8 mouse cellular contexts compared by ENCODE assay signal in the genomic region with DNA sequence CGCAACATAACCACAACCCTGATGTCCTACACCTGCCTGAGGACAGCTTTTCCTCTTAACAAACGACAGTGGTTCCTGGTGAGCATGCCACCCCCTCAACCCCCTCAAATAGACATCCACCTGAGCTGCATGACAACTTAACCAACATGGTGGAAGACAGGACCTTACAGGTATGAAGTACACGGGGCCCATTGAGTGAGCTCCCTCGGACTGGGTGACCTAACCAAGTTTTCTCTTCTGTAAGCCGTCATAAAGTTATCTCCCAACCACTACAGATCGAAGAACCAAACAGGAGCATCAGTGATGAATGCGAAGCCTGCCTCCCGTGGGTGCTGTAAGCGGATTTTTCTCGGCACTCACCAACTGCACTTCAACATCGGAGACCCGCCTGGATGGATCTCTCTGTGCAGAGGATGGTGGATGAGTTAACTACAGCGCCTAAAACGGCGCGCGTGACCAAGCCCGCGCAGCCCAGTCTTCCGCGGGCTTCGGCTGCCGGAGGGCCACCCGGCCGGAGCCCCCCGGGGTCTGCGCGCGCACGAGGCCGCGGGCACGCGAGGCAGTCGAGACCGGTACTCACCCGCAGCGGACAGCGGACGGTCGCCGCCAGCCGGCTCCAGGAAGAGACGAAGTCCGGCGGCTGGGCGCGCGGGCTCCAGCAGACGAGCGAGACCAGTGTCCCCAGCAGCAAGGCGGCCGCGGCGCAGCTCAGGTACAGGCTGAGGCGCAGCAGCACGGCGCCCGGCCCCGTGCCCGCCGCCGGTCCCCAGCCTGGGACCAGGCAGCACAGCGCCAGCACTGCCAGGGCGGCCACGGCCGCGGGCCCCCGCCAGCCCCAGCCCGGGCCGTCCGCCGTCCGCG. TPM values are rescaled to one million over a fixed set of nuclear protein-coding genes. Genes with fewer than 3 reads are reported as not detected.
DNase-seq lines count a peak whose midpoint lies in the region; ATAC-seq lines count a peak whose summit lies in the region.

TSS of gene Cfap97 (plus strand) at position 570 of the 861 bp plus-strand sequence.

- WGBS in embryonic facial prominence, embryonic 14.5 days, result 5% methylated on average over 25 of the region's 75 CpGs
- WGBS in heart, embryonic 11.5 days (ENCODE audit: insufficient replicate concordance), result 1% methylated on average over 74 of the region's 75 CpGs
- WGBS in kidney, embryonic 15.5 days, result 1% methylated on average over 70 of the region's 75 CpGs
- WGBS in liver, embryonic 16.5 days (ENCODE audit: insufficient replicate concordance), result 1% methylated on average over 58 of the region's 75 CpGs
- under 1% methylated on average over 75 of the region's 75 CpGs for WGBS in neural tube, embryonic 14.5 days

- H3K27ac ChIP-seq in embryonic facial prominence, embryonic 14.5 days (replicated peaks; ENCODE audit: low read depth, low read length), result no peak within 1 kb of the TSS
- H3K27ac ChIP-seq in heart, embryonic 11.5 days (ENCODE audit: low read depth, low read length), result peak within 1 kb of the TSS; percentile 13; the same call in 1 of the 2 replicates
- peak within 1 kb of the TSS; percentile 51; the same call in 1 of the 2 replicates for H3K27ac ChIP-seq in kidney, embryonic 15.5 days
- peak within 1 kb of the TSS; percentile 33; the same call in 1 of the 2 replicates for H3K27ac ChIP-seq in liver, embryonic 16.5 days (ENCODE audit: low read length)
- peak within 1 kb of the TSS; percentile 74 for H3K27ac ChIP-seq in neural tube, embryonic 14.5 days (ENCODE audit: low read depth, low read length)

- no peaks in the 10 kb centered on the region for H3K9me3 ChIP-seq in embryonic facial prominence, embryonic 14.5 days (ENCODE audit: control insufficient read depth, low read length)
- H3K9me3 ChIP-seq in heart, embryonic 11.5 days (replicated peaks; ENCODE audit: control insufficient read depth, low read length), result no peaks in the 10 kb centered on the region
- H3K9me3 ChIP-seq in kidney, embryonic 15.5 days (replicated peaks), result no peaks in the 10 kb centered on the region
- no peaks in the 10 kb centered on the region for H3K9me3 ChIP-seq in liver, embryonic 16.5 days (replicated peaks; ENCODE audit: control insufficient read depth, low read length)
- no peaks in the 10 kb centered on the region for H3K9me3 ChIP-seq in neural tube, embryonic 14.5 days (ENCODE audit: control insufficient read depth, low read length)

- DNase-seq in CD4-positive helper T cell, adult 2 months (ENCODE audit: low read depth, low spot score), result peak; percentile 53
- peak; percentile 74 for DNase-seq in adrenal gland, postnatal 14 days
- DNase-seq in embryonic facial prominence, embryonic 14.5 days (ENCODE audit: low spot score), result peak; percentile 41
- DNase-seq in thymus, adult 18-20 months, result peak; percentile 24 to 35

- no peaks in the 10 kb centered on the region for H3K27me3 ChIP-seq in embryonic facial prominence, embryonic 14.5 days (replicated peaks; ENCODE audit: control insufficient read depth, insufficient read depth, low read length)
- H3K27me3 ChIP-seq in heart, embryonic 11.5 days (ENCODE audit: control insufficient read depth, insufficient read depth, low read length), result peaks cover 5% of the 10 kb centered on the region; the same call in 1 of the 2 replicates
- peaks cover 14% of the 10 kb centered on the region; the same call in 1 of the 2 replicates for H3K27me3 ChIP-seq in kidney, embryonic 15.5 days
- peaks cover 14% of the 10 kb centered on the region for H3K27me3 ChIP-seq in liver, embryonic 16.5 days (ENCODE audit: control insufficient read depth, insufficient read depth, low read depth, low read length)
- no peaks in the 10 kb centered on the region for H3K27me3 ChIP-seq in neural tube, embryonic 14.5 days (ENCODE audit: control insufficient read depth, insufficient read depth, low read length)

- H3K4me2 ChIP-seq in embryonic facial prominence, embryonic 14.5 days (ENCODE audit: low read depth, low read length), result peak within 1 kb of the TSS; percentile 84
- H3K4me2 ChIP-seq in heart, embryonic 11.5 days, result peak within 1 kb of the TSS; percentile 80
- H3K4me2 ChIP-seq in kidney, embryonic 15.5 days, result peak within 1 kb of the TSS; percentile 96
- peak within 1 kb of the TSS; percentile 98 for H3K4me2 ChIP-seq in liver, embryonic 16.5 days (ENCODE audit: low read depth, low read length)
- H3K4me2 ChIP-seq in neural tube, embryonic 14.5 days (ENCODE audit: low read depth, low read length), result peak within 1 kb of the TSS; percentile 93

- no peaks in the 10 kb centered on the region for H3K36me3 ChIP-seq in embryonic facial prominence, embryonic 14.5 days (ENCODE audit: control insufficient read depth, insufficient read depth, low read length)
- H3K36me3 ChIP-seq in heart, embryonic 11.5 days (ENCODE audit: control insufficient read depth, insufficient read depth, low read length), result no peaks in the 10 kb centered on the region
- H3K36me3 ChIP-seq in kidney, embryonic 15.5 days, result no peaks in the 10 kb centered on the region
- H3K36me3 ChIP-seq in liver, embryonic 16.5 days (ENCODE audit: control insufficient read depth, insufficient read depth), result no peaks in the 10 kb centered on the region
- no peaks in the 10 kb centered on the region for H3K36me3 ChIP-seq in neural tube, embryonic 14.5 days (ENCODE audit: control insufficient read depth, insufficient read depth, low read length)

- H3K9ac ChIP-seq in embryonic facial prominence, embryonic 14.5 days (ENCODE audit: low read depth, low read length), result peak within 1 kb of the TSS; percentile 80
- peak within 1 kb of the TSS; percentile 81 for H3K9ac ChIP-seq in heart, embryonic 11.5 days (ENCODE audit: low read depth, low read length)
- peak within 1 kb of the TSS; percentile 77 for H3K9ac ChIP-seq in kidney, embryonic 15.5 days
- peak within 1 kb of the TSS; percentile 76 for H3K9ac ChIP-seq in liver, embryonic 16.5 days (ENCODE audit: low read depth, low read length)
- H3K9ac ChIP-seq in neural tube, embryonic 14.5 days (replicated peaks; ENCODE audit: low read depth, low read length), result peak within 1 kb of the TSS; percentile 88

- ATAC-seq in embryonic facial prominence, embryonic 14.5 days (ENCODE audit: low read depth), result peak; percentile 75
- peak; percentile 62 for ATAC-seq in heart, embryonic 11.5 days (replicated peaks; ENCODE audit: insufficient number of reproducible peaks, low FRiP score, low TSS enrichment)
- ATAC-seq in kidney, embryonic 15.5 days (replicated peaks; ENCODE audit: low FRiP score), result peak; percentile 82
- peak; percentile 68 for ATAC-seq in liver, embryonic 16.5 days (ENCODE audit: low read depth)
- ATAC-seq in neural tube, embryonic 14.5 days (ENCODE audit: low read depth), result peak; percentile 88

- peaks cover 12% of the 10 kb centered on the region for H3K4me1 ChIP-seq in embryonic facial prominence, embryonic 14.5 days (ENCODE audit: control insufficient read depth, insufficient read depth, low read length)
- no peaks in the 10 kb centered on the region for H3K4me1 ChIP-seq in heart, embryonic 11.5 days (ENCODE audit: control insufficient read depth, insufficient read depth, low read length)
- H3K4me1 ChIP-seq in kidney, embryonic 15.5 days, result peaks cover 15% of the 10 kb centered on the region
- peaks cover 16% of the 10 kb centered on the region for H3K4me1 ChIP-seq in liver, embryonic 16.5 days (ENCODE audit: control insufficient read depth, low read depth, low read length)
- peaks cover 8% of the 10 kb centered on the region; the same call in 1 of the 2 replicates for H3K4me1 ChIP-seq in neural tube, embryonic 14.5 days (ENCODE audit: control insufficient read depth, insufficient read depth, low read length)

- peak within 1 kb of the TSS; percentile 79 for H3K4me3 ChIP-seq in embryonic facial prominence, embryonic 14.5 days (ENCODE audit: low read depth, low read length)
- H3K4me3 ChIP-seq in heart, embryonic 11.5 days (ENCODE audit: low read depth, low read length), result peak within 1 kb of the TSS; percentile 74
- H3K4me3 ChIP-seq in kidney, embryonic 15.5 days (replicated peaks), result peak within 1 kb of the TSS; percentile 84
- peak within 1 kb of the TSS; percentile 79 for H3K4me3 ChIP-seq in liver, embryonic 16.5 days (ENCODE audit: low read depth, low read length)
- peak within 1 kb of the TSS; percentile 84 for H3K4me3 ChIP-seq in neural tube, embryonic 14.5 days (ENCODE audit: low read depth, low read length)

RNA-seq across cellular contexts. Expression of gene Cfap97, which starts in this region (rescaled TPM):
- total RNA-seq in adrenal gland, postnatal 14 days (2021), result 18.1 and 20.1 TPM in 2 replicates
- polyA plus RNA-seq in embryonic facial prominence, embryonic 14.5 days (2014; fragmentation: Nextera tagmentation; extraction: Ambion mirVana), result 22.9 and 26.0 TPM in 2 replicates
- polyA plus RNA-seq in heart, embryonic 11.5 days (2014; fragmentation: Nextera tagmentation; extraction: Ambion mirVana), result 21.5 and 22.3 TPM in 2 replicates
- 23.7 and 31.0 TPM in 2 replicates for polyA plus RNA-seq in kidney, embryonic 15.5 days (2015; fragmentation: Nextera tagmentation; extraction: Ambion mirVana)
- polyA plus RNA-seq in liver, embryonic 16.5 days (2015; fragmentation: Nextera tagmentation; extraction: Ambion mirVana), result 6.2 and 6.9 TPM in 2 replicates
- polyA plus RNA-seq in neural tube, embryonic 14.5 days (2014; fragmentation: Nextera tagmentation; extraction: Ambion mirVana), result 23.9 and 28.8 TPM in 2 replicates
